Mouse (Mus musculus) embryonic fibroblast, embryonic 13.5 days (primary cell): ENCODE measurements around the gene Gtse1. TPM values are rescaled to one million over a fixed set of nuclear protein-coding genes. Genes with fewer than 3 reads are reported as not detected.
A peak's percentile ranks its signal among the peaks of the same experiment; 100 is the strongest.

Experiments used
- H3K27ac ChIP-seq: 2 replicates; pipeline ENCODE4 v1.5.1; 2012; ENCODE audit warnings: low read length, control low read depth, inconsistent platforms; ENCODE audit not compliant: insufficient read depth
- H3K4me1 ChIP-seq: 2 replicates; pipeline ENCODE4 v1.6.1; 2011; ENCODE audit warnings: low read length; ENCODE audit not compliant: control insufficient read depth, insufficient read depth
- H3K4me3 ChIP-seq: 2 replicates; pipeline ENCODE4 v1.5.1; 2011; ENCODE audit warnings: mild to moderate bottlenecking, control low read depth, low read length; ENCODE audit not compliant: insufficient read depth
- CTCF ChIP-seq: IDR thresholded peaks from 2 replicates; pipeline ENCODE4 v1.5.1; 2011; ENCODE audit warnings: mild to moderate bottlenecking, control low read depth, low read length, moderate library complexity, borderline replicate concordance; ENCODE audit not compliant: insufficient read depth
- POLR2A ChIP-seq: IDR thresholded peaks from 2 replicates; pipeline ENCODE4 v1.6.1; 2011; ENCODE audit warnings: low read depth, mild to moderate bottlenecking, control low read depth, low read length, moderate library complexity
- polyA plus RNA-seq: library from polyadenylated mRNA; stranded (reverse); fragments of >200 nt; gene quantifications from 2 replicates; pipeline ENCODE4 v1.2.4, GENCODE M21; 2011; ENCODE audit warnings: low read depth; ENCODE audit not compliant: missing spikeins, insufficient read length

Gtse1 gene
- polyA plus RNA-seq, 1 experiment = 34.8 TPM

DNA sequence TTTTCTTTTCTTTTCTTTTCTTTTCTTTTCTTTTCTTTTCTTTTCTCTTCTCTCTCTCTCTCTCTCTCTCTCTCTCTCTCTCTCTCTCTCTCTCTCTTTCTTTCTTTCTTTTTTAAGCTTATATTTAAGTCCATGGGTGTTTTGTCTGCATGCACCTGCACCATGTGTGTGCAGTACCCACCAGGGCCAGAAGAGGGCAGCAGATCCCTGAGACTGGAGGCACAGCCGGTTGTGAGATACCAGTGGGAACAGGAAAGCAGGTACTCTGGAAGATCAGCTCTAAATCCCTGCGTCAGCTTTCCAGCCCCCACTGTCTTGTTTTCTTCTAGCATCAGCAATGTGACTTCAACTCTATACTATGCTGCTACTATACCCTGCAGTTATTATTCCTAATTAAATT, 54.1 kb downstream of the Gtse1 start:
- Histone ChIP-seq H3K4me3 (no peak overlapping the region), H3K4me1 (no peaks in the 10 kb centered on the region), H3K27ac (no peak overlapping the region)
- peak; percentile 96 for TF ChIP-seq CTCF
- TF ChIP-seq POLR2A = no peak

GRCm38 (mm10) chr15:85919191-85919891, 59.8 kb downstream of the Gtse1 start:
- no peak overlapping the region for H3K4me3 ChIP-seq
- H3K4me1 ChIP-seq = peaks cover 2% of the 10 kb centered on the region; the same call in 1 of the 2 replicates
- TF ChIP-seq CTCF = no peak
- no peak for TF ChIP-seq POLR2A
- no peak overlapping the region for H3K27ac ChIP-seq

DNA sequence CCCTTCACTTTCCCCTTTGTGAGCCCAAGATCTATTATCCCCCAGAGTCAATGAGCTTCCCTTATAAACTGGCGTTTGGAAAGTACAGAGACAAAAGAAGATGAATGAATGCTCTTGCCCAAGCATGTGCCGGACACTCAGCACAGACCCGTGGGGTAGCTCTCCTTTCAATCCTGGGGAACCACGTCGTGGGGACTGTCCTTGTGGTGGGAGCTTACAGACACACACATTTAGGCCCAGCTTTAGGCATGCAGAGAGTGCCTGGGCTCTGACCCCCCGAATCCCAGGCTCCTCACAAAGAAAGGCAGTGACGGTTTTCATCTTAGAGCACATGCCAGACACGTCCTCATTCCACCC, 60.3 kb downstream of the Gtse1 start:
- no peak overlapping the region for H3K4me3 ChIP-seq
- peaks cover 2% of the 10 kb centered on the region; the same call in 1 of the 2 replicates for H3K4me1 ChIP-seq
- no peak overlapping the region for H3K27ac ChIP-seq
- TF ChIP-seq CTCF = no peak
- no peak for TF ChIP-seq POLR2A

- Histone ChIP-seq H3K4me3 (no peak overlapping the region), H3K4me1 (peaks cover 2% of the 10 kb centered on the region; the same call in 1 of the 2 replicates), H3K27ac (no peak overlapping the region)
- TF ChIP-seq POLR2A (no peak), CTCF (no peak)
Observed at GRCm38 (mm10) chr15:85921855-85922254, 62.3 kb downstream of the Gtse1 start.

Other genes starting within 250 kb of the Gtse1 start
- gene Ppara, start 124.8 kb upstream of the Gtse1 start, polyA plus RNA-seq = 0.25 and 0.67 TPM in 2 replicates
- 17.0 and 20.9 TPM in 2 replicates for gene Cdpf1, start 48.0 kb upstream of the Gtse1 start, polyA plus RNA-seq
- gene Pkdrej, start 38.0 kb upstream of the Gtse1 start, polyA plus RNA-seq = 0.18 and 0.47 TPM in 2 replicates
- 4.9 and 5.0 TPM in 2 replicates for gene Ttc38, start 27.4 kb upstream of the Gtse1 start, polyA plus RNA-seq
- 16.6 and 20.0 TPM in 2 replicates for gene Trmu, start 19.6 kb downstream of the Gtse1 start, polyA plus RNA-seq
- 0.20 and 0.91 TPM in 2 replicates for gene Celsr1, start 174.0 kb downstream of the Gtse1 start, polyA plus RNA-seq
- gene Gramd4, start 197.9 kb downstream of the Gtse1 start, polyA plus RNA-seq = 18.0 and 31.4 TPM in 2 replicates